Mouse (Mus musculus) intestine, embryonic 14.5 days (tissue): ENCODE measurements at regions not wholly inside any gene's neighbourhood (a gene's known extent, or its start where the extent isn't known, plus 50 kb on each side); places are given as distances from the start of the nearest gene placed in this dataset.

Experiments
- ATAC-seq: fragments of 200-750 bp; cut with Nextera tagmentation; replicated peaks from 2 replicates; pipeline ENCODE4 v1.8.0; 2017; ENCODE audit warnings: low read depth, moderate number of reproducible peaks, moderate TSS enrichment, moderate library complexity; ENCODE audit not compliant: low FRiP score, low TSS enrichment
- DNase-seq: peaks from one replicate; pipeline ENCODE4 v3.0.0-alpha.2; 2018; ENCODE audit warnings: low spot score
- H3K27ac ChIP-seq: fragments of 300-500 bp; sonication (generic); 2 replicates; pipeline ENCODE4 v1.5.1; 2014; ENCODE audit warnings: low read depth, mild to moderate bottlenecking, control low read depth
- H3K27me3 ChIP-seq: fragments of 300-500 bp; sonication (generic); replicated peaks from 2 replicates; pipeline ENCODE4 v1.6.1; 2014; ENCODE audit warnings: low read length, control low read depth; ENCODE audit not compliant: control insufficient read depth, insufficient read depth
- H3K36me3 ChIP-seq: fragments of 300-500 bp; sonication (generic); 2 replicates; pipeline ENCODE4 v1.6.1; 2014; ENCODE audit warnings: low read length, control low read depth; ENCODE audit not compliant: control insufficient read depth, insufficient read depth
- H3K4me1 ChIP-seq: fragments of 300-500 bp; sonication (generic); replicated peaks from 2 replicates; pipeline ENCODE4 v1.6.1; 2014; ENCODE audit warnings: low read length, control low read depth, mixed read lengths; ENCODE audit not compliant: control insufficient read depth, insufficient read depth
- H3K4me2 ChIP-seq: fragments of 300-500 bp; sonication (generic); 2 replicates; pipeline ENCODE4 v1.6.1; 2014; ENCODE audit warnings: low read length
- H3K4me3 ChIP-seq: fragments of 300-500 bp; sonication (generic); 2 replicates; pipeline ENCODE4 v1.5.1; 2014; ENCODE audit warnings: low read depth, low read length, control low read depth, mixed read lengths
- H3K9ac ChIP-seq: fragments of 300-500 bp; sonication (generic); 2 replicates; pipeline ENCODE4 v1.6.1; 2014; ENCODE audit warnings: mild to moderate bottlenecking, low read length
- H3K9me3 ChIP-seq: fragments of 300-500 bp; sonication (generic); 2 replicates; pipeline ENCODE4 v1.6.1; 2016; ENCODE audit warnings: low read length, control low read depth; ENCODE audit not compliant: control insufficient read depth
- WGBS: fragments of 180-500 bp; shearing (Covaris S2); extraction: QIAGEN DNeasy Blood & Tissue Kit; methylation state at CpG from one replicate; pipeline ENCODE4 v1.1.7; 2014; 5-methylcytosine and 5-hydroxymethylcytosine counted together

GRCm38 (mm10) chr10:38072394-38072793, 749.2 kb downstream of the Rfpl4b start:
- Histone ChIP-seq H3K4me3 (no peak overlapping the region), H3K36me3 (no peaks in the 10 kb centered on the region), H3K27me3 (no peaks in the 10 kb centered on the region), H3K9me3 (no peaks in the 10 kb centered on the region), H3K4me2 (no peak overlapping the region), H3K9ac (no peak overlapping the region), H3K4me1 (no peaks in the 10 kb centered on the region), H3K27ac (no peak overlapping the region)
- ATAC-seq = no peak
- DNase-seq = no peak
- WGBS = 68% methylated on average over 1 of the region's 1 CpGs

- H3K9ac ChIP-seq = no peak overlapping the region
- H3K9me3 ChIP-seq = 0 out of 2 replicates have a peak, but pooled peaks cover 3% of the 10 kb centered on the region
- H3K36me3 ChIP-seq = no peaks in the 10 kb centered on the region
- WGBS = 89% methylated on average over 8 of the region's 8 CpGs
- no peak for DNase-seq
- H3K4me3 ChIP-seq = no peak overlapping the region
- H3K27me3 ChIP-seq = no peaks in the 10 kb centered on the region
- H3K4me2 ChIP-seq = no peak overlapping the region
- no peak for ATAC-seq
- H3K27ac ChIP-seq = no peak overlapping the region
- H3K4me1 ChIP-seq = no peaks in the 10 kb centered on the region
These were observed 762.5 kb downstream of the Rfpl4b start for GRCm38 (mm10) chr10:38059050-38059449.

DNA sequence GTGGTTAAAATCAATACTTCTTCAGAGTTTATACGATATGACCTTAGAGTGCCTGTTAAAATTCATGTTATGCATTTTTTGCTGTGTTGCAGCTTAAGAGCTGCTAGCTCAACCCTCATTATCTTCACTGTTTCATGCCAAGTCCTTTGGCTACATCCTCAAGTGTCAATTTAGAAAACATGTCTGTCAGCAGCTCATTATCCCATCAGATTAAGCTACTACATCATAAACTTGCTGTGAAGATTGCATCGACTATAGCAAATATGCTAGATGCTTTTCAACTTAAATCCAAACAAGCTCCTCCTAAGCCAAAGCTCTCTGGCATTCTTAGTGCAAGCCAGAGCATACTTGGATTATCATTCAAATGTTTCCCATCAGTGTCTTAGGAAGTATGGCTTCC, 811.1 kb downstream of the Rfpl4b start:
- no peak overlapping the region for H3K9ac ChIP-seq
- no peaks in the 10 kb centered on the region for H3K4me1 ChIP-seq
- ATAC-seq = no peak
- WGBS = 88% methylated on average over 2 of the region's 2 CpGs
- H3K9me3 ChIP-seq = no peaks in the 10 kb centered on the region
- no peak overlapping the region for H3K4me3 ChIP-seq
- no peak overlapping the region for H3K4me2 ChIP-seq
- H3K27me3 ChIP-seq = no peaks in the 10 kb centered on the region
- H3K27ac ChIP-seq = no peak overlapping the region
- H3K36me3 ChIP-seq = no peaks in the 10 kb centered on the region
- no peak for DNase-seq

- Histone ChIP-seq H3K27ac (no peak overlapping the region), H3K27me3 (no peaks in the 10 kb centered on the region), H3K36me3 (no peaks in the 10 kb centered on the region), H3K9me3 (no peaks in the 10 kb centered on the region), H3K4me1 (no peaks in the 10 kb centered on the region), H3K4me2 (no peak overlapping the region), H3K4me3 (no peak overlapping the region), H3K9ac (no peak overlapping the region)
- ATAC-seq (no peak), DNase-seq (no peak)
These were observed 825.7 kb downstream of the Rfpl4b start for GRCm38 (mm10) chr10:37995691-37996445.

- no peak overlapping the region for H3K9ac ChIP-seq
- no peaks in the 10 kb centered on the region for H3K27me3 ChIP-seq
- no peaks in the 10 kb centered on the region for H3K4me1 ChIP-seq
- no peak overlapping the region for H3K27ac ChIP-seq
- H3K9me3 ChIP-seq = no peaks in the 10 kb centered on the region
- DNase-seq (no peak), ATAC-seq (no peak)
- 53% methylated on average over 11 of the region's 11 CpGs for WGBS
- no peak overlapping the region for H3K4me2 ChIP-seq
- no peak overlapping the region for H3K4me3 ChIP-seq
- H3K36me3 ChIP-seq = no peaks in the 10 kb centered on the region
These were observed 833.0 kb downstream of the Rfpl4b start for GRCm38 (mm10) chr10:37988297-37989263.

GRCm38 (mm10) chr10:37978899-37979539, 840.3 kb upstream of the Marcks start:
- 59% methylated on average over 3 of the region's 3 CpGs for WGBS

GRCm38 (mm10) chr10:37960051-37960450, 821.3 kb upstream of the Marcks start:
- Histone ChIP-seq H3K27ac (no peak overlapping the region), H3K9ac (no peak overlapping the region), H3K9me3 (no peaks in the 10 kb centered on the region), H3K4me1 (no peaks in the 10 kb centered on the region), H3K4me3 (no peak overlapping the region), H3K4me2 (no peak overlapping the region), H3K36me3 (no peaks in the 10 kb centered on the region), H3K27me3 (no peaks in the 10 kb centered on the region)
- ATAC-seq (no peak), DNase-seq (no peak)

More at GRCm38 (mm10) chr10:37978899-37979539, 840.3 kb upstream of the Marcks start:
- ATAC-seq (no peak), DNase-seq (no peak)
- no peaks in the 10 kb centered on the region for H3K4me1 ChIP-seq
- H3K4me3 ChIP-seq = no peak overlapping the region
- no peaks in the 10 kb centered on the region for H3K9me3 ChIP-seq
- H3K9ac ChIP-seq = no peak overlapping the region
- H3K27ac ChIP-seq = no peak overlapping the region
- H3K36me3 ChIP-seq = no peaks in the 10 kb centered on the region
- H3K27me3 ChIP-seq = no peaks in the 10 kb centered on the region
- H3K4me2 ChIP-seq = no peak overlapping the region

GRCm38 (mm10) chr10:37914780-37915179, 776.1 kb upstream of the Marcks start:
- Histone ChIP-seq H3K9me3 (no peaks in the 10 kb centered on the region), H3K4me1 (no peaks in the 10 kb centered on the region), H3K9ac (no peak overlapping the region), H3K4me2 (no peak overlapping the region), H3K27me3 (no peaks in the 10 kb centered on the region), H3K36me3 (no peaks in the 10 kb centered on the region), H3K27ac (no peak overlapping the region), H3K4me3 (no peak overlapping the region)
- DNase-seq = no peak
- 71% methylated on average over 2 of the region's 2 CpGs for WGBS
- ATAC-seq = no peak
